Mouse (Mus musculus) midbrain, embryonic 16.5 days (tissue): ENCODE measurements around the gene Slco1c1. TPM values are rescaled to one million over a fixed set of nuclear protein-coding genes. Genes with fewer than 3 reads are reported as not detected.
A peak's percentile ranks its signal among the peaks of the same experiment; 100 is the strongest.
"Not testable (repeated sequence)": the region's sequence is repeated elsewhere in the genome, so short reads cannot be mapped to it uniquely, and the experiment has no call there.

Experiments used
- ATAC-seq: fragments of 200-750 bp; cut with Nextera tagmentation; 2 replicates; pipeline ENCODE4 v1.8.0; 2017; ENCODE audit warnings: moderate TSS enrichment
- H3K27ac ChIP-seq: fragments of 300-500 bp; sonication (generic); 2 replicates; pipeline ENCODE4 v1.5.1; 2014; ENCODE audit warnings: mild to moderate bottlenecking, low read length, mixed read lengths
- H3K27me3 ChIP-seq: fragments of 300-500 bp; sonication (generic); 2 replicates; pipeline ENCODE4 v1.6.1; 2014; ENCODE audit warnings: low read depth, low read length, mixed read lengths; ENCODE audit not compliant: control insufficient read depth, insufficient read depth
- H3K36me3 ChIP-seq: fragments of 300-500 bp; sonication (generic); 2 replicates; pipeline ENCODE4 v1.6.1; 2014; ENCODE audit warnings: mild to moderate bottlenecking, low read length, moderate library complexity, mixed read lengths; ENCODE audit not compliant: control insufficient read depth, insufficient read depth
- H3K4me1 ChIP-seq: fragments of 300-500 bp; sonication (generic); 2 replicates; pipeline ENCODE4 v1.6.1; 2014; ENCODE audit warnings: mild to moderate bottlenecking, low read length, mixed read lengths; ENCODE audit not compliant: control insufficient read depth, insufficient read depth
- H3K4me2 ChIP-seq: fragments of 300-500 bp; sonication (generic); 2 replicates; pipeline ENCODE4 v1.6.1; 2014; ENCODE audit warnings: mild to moderate bottlenecking, low read length, mixed read lengths
- H3K4me3 ChIP-seq: fragments of 300-500 bp; sonication (generic); 2 replicates; pipeline ENCODE4 v1.5.1; 2014; ENCODE audit warnings: low read depth, mild to moderate bottlenecking, low read length, moderate library complexity, mixed read lengths
- H3K9ac ChIP-seq: fragments of 300-500 bp; sonication (generic); 2 replicates; pipeline ENCODE4 v1.6.1; 2014; ENCODE audit warnings: low read depth, low read length, mixed read lengths
- H3K9me3 ChIP-seq: fragments of 300-500 bp; sonication (generic); replicated peaks from 2 replicates; pipeline ENCODE4 v1.6.1; 2014; ENCODE audit warnings: mild to moderate bottlenecking, low read length, mixed read lengths; ENCODE audit not compliant: control insufficient read depth, poor library complexity, severe bottlenecking
- WGBS: fragments of 180-500 bp; shearing (Covaris S2); extraction: QIAGEN DNeasy Blood & Tissue Kit; methylation state at CpG from one replicate; pipeline ENCODE4 v1.1.7; 2014; 5-methylcytosine and 5-hydroxymethylcytosine counted together
- polyA plus RNA-seq: library from polyadenylated mRNA; unstranded; fragments of >200 nt; fragmentation: Nextera tagmentation; extraction: Ambion mirVana; gene quantifications from 2 replicates; pipeline ENCODE4 v1.2.1, GENCODE M21; 2015

The Slco1c1 gene
- polyA plus RNA-seq, 1 experiment from 2014 or later: 21.2 TPM

DNA sequence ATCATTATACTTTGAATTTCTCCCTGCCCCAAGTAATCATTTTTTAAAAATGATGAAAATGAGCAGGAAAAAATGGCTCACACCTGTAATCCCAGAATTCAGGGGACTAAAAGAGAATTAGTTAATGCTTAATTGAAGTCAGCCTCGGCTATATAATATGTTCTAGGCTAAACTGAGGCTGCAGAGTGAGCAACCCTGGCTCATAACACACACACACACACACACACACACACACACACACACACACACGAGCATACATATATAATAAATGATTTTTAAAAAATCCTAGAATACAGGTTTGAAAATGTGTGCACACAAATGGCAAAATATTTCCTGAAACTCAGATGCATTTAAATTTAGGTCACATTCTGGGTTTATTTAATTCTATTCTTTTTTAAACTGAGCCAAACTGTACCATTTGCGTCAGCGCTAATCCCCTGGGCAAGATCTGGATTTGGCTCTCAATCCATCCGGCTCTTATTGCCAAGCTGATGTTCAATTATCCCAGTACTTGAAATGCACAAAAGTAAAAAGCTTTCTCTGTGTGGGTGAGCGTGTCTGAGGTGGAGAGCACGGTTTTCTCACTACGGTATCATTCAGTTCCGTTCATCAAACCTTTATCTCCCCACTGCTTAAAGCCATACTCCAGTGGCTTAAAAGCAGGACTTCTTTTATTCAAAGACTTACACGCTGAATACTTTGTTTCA, 43.8 kb downstream of the Slco1c1 start:
- no peak overlapping the region for H3K27ac ChIP-seq
- no peak overlapping the region for H3K4me3 ChIP-seq
- H3K9ac ChIP-seq: no peak overlapping the region
- peaks cover 9% of the 10 kb centered on the region for H3K4me1 ChIP-seq
- WGBS: 27% methylated on average over 10 of the region's 10 CpGs
- no peaks in the 10 kb centered on the region for H3K9me3 ChIP-seq
- ATAC-seq: peak; percentile 91
- no peaks in the 10 kb centered on the region for H3K27me3 ChIP-seq
- H3K4me2 ChIP-seq: peak overlapping the region; percentile 29; the same call in 1 of the 2 replicates
- H3K36me3 ChIP-seq: no peaks in the 10 kb centered on the region

DNA sequence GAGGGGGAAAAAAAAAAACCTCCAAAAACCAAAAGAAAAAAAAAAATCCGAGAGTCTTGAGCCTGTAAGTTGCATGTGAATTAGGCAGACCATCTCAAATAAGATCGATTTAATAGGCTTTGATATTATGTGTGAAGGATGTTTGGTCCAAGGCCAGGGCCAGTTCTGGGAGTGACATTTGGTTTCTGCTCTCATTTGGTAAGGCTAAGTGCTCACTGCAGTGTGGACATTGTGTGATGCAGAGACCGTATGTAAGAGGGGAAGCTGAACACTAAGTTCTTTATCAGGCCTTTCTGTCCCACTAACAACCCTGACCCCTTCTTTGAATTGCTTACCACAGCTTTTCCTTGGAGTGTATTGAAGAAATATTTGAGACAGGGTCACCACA, 44.4 kb downstream of the Slco1c1 start:
- Histone ChIP-seq H3K4me3 (no peak overlapping the region), H3K27ac (no peak overlapping the region), H3K9ac (no peak overlapping the region), H3K4me2 (peak overlapping the region; percentile 29; the same call in 1 of the 2 replicates), H3K27me3 (no peaks in the 10 kb centered on the region), H3K4me1 (peaks cover 9% of the 10 kb centered on the region), H3K9me3 (no peaks in the 10 kb centered on the region), H3K36me3 (no peaks in the 10 kb centered on the region)
- ATAC-seq: peak; percentile 83
- WGBS: 6% methylated on average over 3 of the region's 3 CpGs

DNA sequence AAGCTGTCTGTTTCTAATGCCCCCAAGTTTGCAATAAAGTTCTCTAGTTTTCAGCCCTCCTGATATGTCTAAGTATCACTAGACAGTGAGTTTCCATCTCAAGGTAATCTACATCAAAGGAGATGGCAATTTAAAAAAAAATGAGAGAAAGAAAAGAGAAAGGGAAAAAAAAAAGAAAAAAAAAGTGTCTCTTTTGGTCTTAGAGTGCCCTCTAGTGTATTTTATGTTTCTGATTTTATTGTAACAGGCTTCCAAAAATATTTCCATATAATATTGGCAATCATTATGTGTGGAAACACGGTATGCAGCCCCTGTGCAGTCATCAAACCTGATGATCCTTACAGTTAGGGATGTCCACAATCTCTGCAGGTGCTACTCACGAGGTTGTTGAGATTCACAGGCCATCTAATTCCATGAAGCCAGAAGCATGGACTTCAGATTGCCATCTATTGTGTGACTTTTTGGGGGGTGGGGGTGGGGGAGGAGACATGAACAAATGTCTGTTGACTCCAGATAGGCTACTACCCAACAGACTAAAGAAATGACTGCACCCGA, 52.6 kb downstream of the Slco1c1 start:
- Histone ChIP-seq H3K36me3 (no peaks in the 10 kb centered on the region), H3K9me3 (no peaks in the 10 kb centered on the region), H3K27me3 (no peaks in the 10 kb centered on the region), H3K9ac (no peak overlapping the region), H3K4me1 (peaks cover 3% of the 10 kb centered on the region; the same call in 1 of the 2 replicates), H3K4me3 (no peak overlapping the region), H3K4me2 (no peak overlapping the region), H3K27ac (no peak overlapping the region)
- ATAC-seq: 0 out of 2 replicates have a peak, but pooled peaks have one; percentile 39
- 20% methylated on average over 3 of the region's 3 CpGs for WGBS

DNA sequence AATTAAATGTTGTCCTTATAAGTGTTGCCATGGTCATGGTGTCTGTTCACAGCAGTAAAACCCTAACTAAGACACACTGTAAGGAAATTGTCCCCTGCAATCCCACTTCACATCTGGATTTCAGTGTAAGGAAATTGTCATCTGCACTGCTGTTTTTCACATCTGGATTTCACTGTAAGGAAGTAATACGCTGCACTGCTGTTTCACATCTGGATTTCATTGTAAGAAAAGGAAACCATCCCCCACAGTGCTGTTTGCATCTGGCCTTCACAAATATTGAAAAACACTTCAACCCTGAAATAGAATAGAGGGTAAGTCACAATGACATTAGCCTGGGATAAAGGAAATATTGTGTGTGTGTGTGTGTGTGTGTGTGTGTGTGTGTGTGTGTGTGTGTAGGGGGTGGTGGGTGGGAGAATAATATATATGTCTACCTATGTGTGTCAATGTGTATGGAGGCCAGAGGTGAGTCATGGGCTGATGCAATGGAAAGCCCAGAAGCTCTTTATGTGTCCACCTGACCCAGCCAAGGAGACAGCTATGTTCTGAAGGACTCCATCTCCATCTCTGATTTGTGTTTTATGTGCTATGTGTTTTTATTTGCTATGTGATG, 60.7 kb downstream of the Slco1c1 start:
- Histone ChIP-seq H3K9me3 (no peaks in the 10 kb centered on the region), H3K27me3 (no peaks in the 10 kb centered on the region), H3K36me3 (no peaks in the 10 kb centered on the region), H3K9ac (no peak overlapping the region), H3K27ac (no peak overlapping the region), H3K4me1 (no peaks in the 10 kb centered on the region), H3K4me2 (no peak overlapping the region), H3K4me3 (no peak overlapping the region)
- 89% methylated on average over 1 of the region's 1 CpGs for WGBS
- no peak for ATAC-seq

DNA sequence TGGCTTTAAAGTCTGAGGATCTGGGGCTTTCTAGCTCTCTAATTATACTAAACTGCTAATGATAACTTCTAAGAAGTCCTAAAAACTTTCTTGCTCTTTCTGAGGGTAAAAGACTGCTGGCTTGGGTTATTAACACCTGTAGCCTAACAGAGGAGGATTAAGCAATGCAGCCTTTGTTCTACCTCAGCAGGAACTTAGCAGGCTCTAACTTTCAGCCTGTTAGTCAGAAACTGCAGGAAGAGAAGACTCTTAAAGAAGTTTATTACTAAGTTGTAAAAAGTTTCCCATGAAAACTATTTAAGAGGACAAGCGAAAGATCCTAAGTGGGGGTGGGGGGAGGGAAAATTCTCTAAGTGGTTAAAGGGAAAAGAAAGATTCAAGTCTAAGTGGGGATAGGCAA, 65.8 kb downstream of the Slco1c1 start:
- Histone ChIP-seq H3K4me3 (no peak overlapping the region), H3K9ac (no peak overlapping the region), H3K27me3 (no peaks in the 10 kb centered on the region), H3K27ac (no peak overlapping the region), H3K36me3 (no peaks in the 10 kb centered on the region), H3K4me2 (no peak overlapping the region), H3K4me1 (no peaks in the 10 kb centered on the region), H3K9me3 (no peaks in the 10 kb centered on the region)
- ATAC-seq: no peak
- 50% methylated on average over 1 of the region's 1 CpGs for WGBS

DNA sequence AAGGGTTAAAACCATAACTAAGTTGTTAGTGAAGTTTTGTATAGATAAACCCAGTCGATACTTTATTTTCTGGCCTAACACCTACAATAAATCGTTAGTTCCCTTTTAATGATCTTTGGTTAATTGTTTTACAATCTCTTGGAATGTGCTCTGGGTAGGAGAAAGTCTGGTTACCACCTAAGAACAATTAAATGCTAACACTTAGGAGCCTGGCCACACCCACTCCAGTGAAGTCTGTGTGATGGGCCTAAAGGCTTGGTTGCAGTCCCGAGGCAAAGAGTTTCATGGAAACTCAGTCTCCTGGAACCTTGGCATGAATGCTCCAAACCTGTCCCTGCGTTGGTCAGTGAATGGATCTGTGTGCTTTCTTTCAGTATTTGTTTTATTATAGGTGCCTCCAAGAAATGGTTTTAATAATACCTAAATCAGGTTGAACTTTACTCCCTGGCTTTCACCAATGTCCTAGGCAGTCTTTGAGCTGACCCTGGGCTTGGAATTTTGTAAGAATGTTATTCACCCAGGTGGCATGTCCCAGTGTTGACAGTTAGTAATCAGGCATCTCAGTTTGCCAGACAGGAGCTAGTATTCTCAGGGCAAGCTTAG, 66.5 kb downstream of the Slco1c1 start:
- not testable (repeated sequence) for H3K9ac ChIP-seq, H3K36me3 ChIP-seq, H3K4me2 ChIP-seq, H3K4me3 ChIP-seq, H3K27ac ChIP-seq, ATAC-seq, H3K4me1 ChIP-seq, H3K27me3 ChIP-seq, H3K9me3 ChIP-seq
- 56% methylated on average over 4 of the region's 4 CpGs for WGBS

DNA sequence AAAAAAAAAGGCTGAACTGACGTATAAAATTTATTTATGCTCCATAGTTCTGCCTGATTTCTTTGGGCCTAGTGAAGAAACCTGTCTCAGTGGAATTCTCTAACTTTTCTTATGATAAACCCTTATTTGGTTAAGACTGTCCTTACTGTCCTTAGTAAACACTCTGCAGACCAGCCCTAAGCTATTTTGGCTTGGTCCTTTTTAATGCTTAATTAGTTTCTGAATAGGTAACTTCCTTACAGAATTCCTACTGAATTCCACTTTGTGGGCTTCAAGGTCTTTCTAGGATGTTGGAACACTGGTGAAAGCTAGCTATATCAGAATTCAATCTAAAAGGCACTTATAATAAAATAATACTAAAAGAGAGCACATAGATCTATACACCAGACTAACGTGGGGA, 71.9 kb downstream of the Slco1c1 start:
- 92% methylated on average over 2 of the region's 2 CpGs for WGBS
- no peak overlapping the region for H3K9ac ChIP-seq

DNA sequence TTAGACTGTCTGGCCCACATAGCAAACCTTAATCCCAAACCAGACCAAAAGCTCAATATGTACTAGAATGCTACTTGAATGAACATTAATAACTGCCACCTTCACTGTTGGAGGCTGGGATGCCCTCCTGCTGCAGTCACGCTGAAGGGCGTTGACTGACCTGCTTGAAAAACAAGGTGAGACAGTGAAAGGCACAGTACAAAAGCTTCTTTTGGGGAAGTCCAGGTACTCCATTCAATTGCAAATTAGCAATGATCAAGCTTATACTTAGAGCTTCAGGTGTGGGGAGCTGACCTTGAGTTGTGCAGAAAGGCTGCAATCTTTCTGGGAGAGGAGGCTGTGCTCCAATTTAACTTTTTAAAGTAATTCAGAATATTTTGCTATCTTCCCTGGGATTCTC, 72.9 kb downstream of the Slco1c1 start:
- H3K27ac ChIP-seq: no peak overlapping the region
- H3K36me3 ChIP-seq: no peaks in the 10 kb centered on the region
- H3K4me1 ChIP-seq: no peaks in the 10 kb centered on the region
- ATAC-seq: no peak
- no peak overlapping the region for H3K4me3 ChIP-seq
- H3K27me3 ChIP-seq: no peaks in the 10 kb centered on the region
- H3K9me3 ChIP-seq: peaks cover 8% of the 10 kb centered on the region; the same call in 1 of the 2 replicates
- no peak overlapping the region for H3K9ac ChIP-seq
- WGBS: 97% methylated on average over 2 of the region's 2 CpGs
- no peak overlapping the region for H3K4me2 ChIP-seq

More for the DNA sequence above, 71.9 kb downstream of the Slco1c1 start:
- no peak for ATAC-seq
- Histone ChIP-seq H3K4me3 (no peak overlapping the region), H3K4me1 (no peaks in the 10 kb centered on the region), H3K27ac (no peak overlapping the region), H3K4me2 (no peak overlapping the region), H3K9me3 (peaks cover 8% of the 10 kb centered on the region; the same call in 1 of the 2 replicates), H3K36me3 (no peaks in the 10 kb centered on the region), H3K27me3 (no peaks in the 10 kb centered on the region)

DNA sequence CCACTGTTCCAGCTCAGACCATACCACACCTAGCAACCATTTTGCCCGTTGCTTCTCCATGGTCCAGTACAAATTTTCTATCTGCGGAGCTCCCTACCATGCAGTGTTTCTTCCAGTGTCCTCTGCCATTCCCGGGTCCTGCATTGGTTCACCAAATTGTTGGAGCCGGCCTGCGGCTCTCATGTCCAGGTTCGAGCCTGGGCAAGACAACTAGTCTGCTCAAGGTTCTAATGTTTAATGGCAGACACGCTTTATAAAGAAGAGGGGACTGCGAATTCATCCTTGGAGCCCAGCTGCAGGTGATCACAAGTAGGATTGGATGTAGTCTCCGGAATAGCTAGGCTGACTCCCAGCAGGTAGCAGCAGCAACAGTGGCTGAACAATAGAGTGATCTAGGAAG, 76.8 kb downstream of the Slco1c1 start:
- Histone ChIP-seq H3K27ac (no peak overlapping the region), H3K4me1 (no peaks in the 10 kb centered on the region), H3K9ac (no peak overlapping the region), H3K4me3 (no peak overlapping the region), H3K9me3 (peaks cover 8% of the 10 kb centered on the region; the same call in 1 of the 2 replicates), H3K36me3 (no peaks in the 10 kb centered on the region), H3K4me2 (no peak overlapping the region), H3K27me3 (no peaks in the 10 kb centered on the region)
- 61% methylated on average over 9 of the region's 9 CpGs for WGBS
- no peak for ATAC-seq
